Mouse (Mus musculus) MEL (cell line): Measurements from ENCODE around the gene Tcf21.

Experiments used
- CHD1 ChIP-seq: IDR thresholded peaks from 2 replicates; pipeline ENCODE4 v1.6.1; 2012; ENCODE audit warnings: low read depth, mild to moderate bottlenecking, inconsistent platforms, low read length, improper control_type of control experiment
- CTCF ChIP-seq, 3 experiments: IDR thresholded peaks in 2 of 3; conservative IDR thresholded peaks in 1 of 3; 2 replicates each; pipeline ENCODE4 v1.5.1; 2011 to 2012; ENCODE audit warnings: low read length in 3 of 3, low read depth in 2 of 3, mild to moderate bottlenecking in 2 of 3, improper control_type of control experiment in 1 of 3, inconsistent platforms in 1 of 3, mixed read lengths in 1 of 3, moderate library complexity in 1 of 3; ENCODE audit not compliant: control insufficient read depth in 1 of 3, insufficient read depth in 1 of 3, poor library complexity in 1 of 3, severe bottlenecking in 1 of 3
- EP300 ChIP-seq, 2 experiments: IDR thresholded peaks; 2 replicates each; pipeline ENCODE4 v1.6.1; 2011; ENCODE audit warnings: improper control_type of control experiment in 2 of 2, low read length in 2 of 2, low read depth in 1 of 2, mild to moderate bottlenecking in 1 of 2
- GATA1 ChIP-seq: IDR thresholded peaks from 2 replicates; pipeline ENCODE4 v1.6.1; 2011; ENCODE audit warnings: low read depth, low read length, improper control_type of control experiment
- HCFC1 ChIP-seq: IDR thresholded peaks from 2 replicates; pipeline ENCODE4 v1.6.1; 2012; ENCODE audit warnings: low read depth, mild to moderate bottlenecking, inconsistent platforms, low read length, improper control_type of control experiment, moderate library complexity
- JUND ChIP-seq: IDR thresholded peaks from 2 replicates; pipeline ENCODE4 v1.6.1; 2011; ENCODE audit warnings: low read depth, mild to moderate bottlenecking, improper control_type of control experiment, low read length
- MEF2A ChIP-seq: IDR thresholded peaks from 2 replicates; pipeline ENCODE4 v1.6.1; 2014; ENCODE audit warnings: low read depth, mild to moderate bottlenecking, inconsistent platforms, low read length, improper control_type of control experiment; ENCODE audit not compliant: poor library complexity, insufficient replicate concordance, severe bottlenecking; ENCODE audit errors: extremely low read depth
- MYB ChIP-seq: IDR thresholded peaks from 2 replicates; pipeline ENCODE4 v1.6.1; 2011; ENCODE audit warnings: mild to moderate bottlenecking, low read depth, low read length, improper control_type of control experiment
- NELFE ChIP-seq: IDR thresholded peaks from 2 replicates; pipeline ENCODE4 v1.6.1; 2011; ENCODE audit warnings: low read depth, low read length, improper control_type of control experiment
- POLR2A ChIP-seq, 2 experiments: IDR thresholded peaks; 2 replicates each; pipeline ENCODE4 v1.6.1; 2011 to 2012; ENCODE audit warnings: low read length in 2 of 2, mild to moderate bottlenecking in 2 of 2, control low read depth in 1 of 2, improper control_type of control experiment in 1 of 2, low read depth in 1 of 2, moderate library complexity in 1 of 2; ENCODE audit not compliant: control insufficient read depth in 1 of 2, insufficient read depth in 1 of 2, poor library complexity in 1 of 2
- POLR2AphosphoS2 ChIP-seq: IDR thresholded peaks from 2 replicates; pipeline ENCODE4 v1.6.1; 2011; ENCODE audit warnings: low read length, improper control_type of control experiment
- TAL1 ChIP-seq: IDR thresholded peaks from 2 replicates; pipeline ENCODE4 v1.6.1; 2012; ENCODE audit warnings: mild to moderate bottlenecking, inconsistent platforms, low read length, moderate library complexity, mixed read lengths
- TCF12 ChIP-seq: IDR thresholded peaks from 2 replicates; pipeline ENCODE4 v1.6.1; 2014; ENCODE audit warnings: low read depth, mild to moderate bottlenecking, inconsistent platforms, low read length, improper control_type of control experiment, moderate library complexity

GRCm38 (mm10) chr10:22816237-22816762 lies 3.7 kb downstream of the Tcf21 start:
- no peak for TF ChIP-seq POLR2A (IDR thresholded peaks at IDR 0.05; ENCODE audit: control insufficient read depth in 1 of 2, insufficient read depth in 1 of 2, low read depth in 1 of 2, low read length in 2 of 2, poor library complexity in 1 of 2)
- no peak for TF ChIP-seq TAL1
- no peak for TF ChIP-seq CTCF (IDR thresholded peaks at IDR 0.05 in 2 of 3, conservative IDR thresholded peaks at IDR 0.05 in 1 of 3; ENCODE audit: control insufficient read depth in 1 of 3, insufficient read depth in 1 of 3, low read depth in 2 of 3, low read length in 3 of 3, poor library complexity in 1 of 3, severe bottlenecking in 1 of 3)
- no peak for TF ChIP-seq NELFE
- TF ChIP-seq CHD1, result no peak
- TF ChIP-seq TCF12, result no peak
- no peak for TF ChIP-seq HCFC1
- TF ChIP-seq POLR2AphosphoS2, result no peak
- no peak for TF ChIP-seq EP300 (IDR thresholded peaks at IDR 0.05; ENCODE audit: low read depth in 1 of 2, low read length in 2 of 2)
- TF ChIP-seq JUND, result no peak
- no peak for TF ChIP-seq MEF2A
- no peak for TF ChIP-seq GATA1
- TF ChIP-seq MYB, result no peak
